Mouse (Mus musculus): ENCODE measurements around the gene Tcf7l1. TPM values are rescaled to one million over a fixed set of nuclear protein-coding genes. Genes with fewer than 3 reads are reported as not detected.

Gene Tcf7l1
- total and polyA plus RNA-seq, 2 experiments from 2014 or later = 4.0 to 9.1 TPM

DNA sequence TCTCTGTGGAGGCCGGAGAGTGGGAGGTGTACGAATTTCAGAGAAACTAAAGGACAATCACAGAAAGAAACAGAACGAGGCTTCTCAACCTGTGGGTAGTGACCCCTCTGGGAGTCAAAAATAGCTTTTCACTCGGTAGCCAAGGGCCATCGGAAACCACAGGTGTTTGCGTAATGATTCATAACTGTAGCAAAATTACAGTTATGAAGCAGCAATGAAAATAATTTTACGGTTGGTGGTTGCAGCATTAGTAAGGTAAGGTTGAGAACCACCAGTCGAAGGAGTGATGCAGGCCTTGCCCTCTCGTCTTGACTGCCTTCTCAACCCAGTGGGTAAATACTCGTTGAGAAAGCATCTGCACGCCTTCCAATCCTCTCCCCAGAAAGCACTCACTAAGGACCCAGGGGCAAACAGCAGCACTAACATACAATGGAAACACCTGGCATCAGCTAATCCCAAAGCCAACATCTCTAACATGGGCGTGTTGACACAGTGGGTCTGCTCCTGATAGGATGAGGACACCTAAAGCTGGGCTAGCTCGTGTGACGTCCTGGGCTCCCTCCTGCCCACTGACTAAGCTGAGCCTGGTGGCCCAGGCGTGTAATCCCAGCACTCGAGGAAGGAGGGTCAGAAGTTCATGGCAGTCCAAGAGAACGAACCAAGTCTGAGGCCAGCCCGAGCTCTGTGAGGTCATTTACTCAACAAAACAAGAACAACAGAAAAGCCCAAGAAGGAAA lies 147.7 kb downstream of the Tcf7l1 start:
- TF ChIP-seq CTCF (IDR thresholded peaks at IDR 0.05; ENCODE audit: low read depth) = no peak
- no peaks in the 10 kb centered on the region for H3K4me1 ChIP-seq (ENCODE audit: insufficient read depth, low read length)
- no peak for ATAC-seq
- WGBS = 87% methylated on average over 18 of the region's 18 CpGs
- H3K9ac ChIP-seq (replicated peaks; ENCODE audit: low read length) = no peak overlapping the region
- H3K27me3 ChIP-seq (ENCODE audit: insufficient read depth, low read length) = no peaks in the 10 kb centered on the region
- H3K4me2 ChIP-seq (ENCODE audit: low read depth, low read length) = no peak overlapping the region
- H3K36me3 ChIP-seq (ENCODE audit: insufficient read depth, low read length) = no peaks in the 10 kb centered on the region
- no peak overlapping the region for H3K27ac ChIP-seq
- DNase-seq (ENCODE audit: low spot score) = no peak
- H3K9me3 ChIP-seq (ENCODE audit: low read length) = no peaks in the 10 kb centered on the region
- H3K4me3 ChIP-seq (ENCODE audit: low read length) = no peak overlapping the region

- Histone ChIP-seq H3K4me2 (ENCODE audit: low read depth, low read length) (no peak overlapping the region), H3K27me3 (ENCODE audit: insufficient read depth, low read length) (no peaks in the 10 kb centered on the region), H3K27ac (no peak overlapping the region), H3K9ac (replicated peaks; ENCODE audit: low read length) (no peak overlapping the region), H3K9me3 (ENCODE audit: low read length) (no peaks in the 10 kb centered on the region), H3K4me1 (ENCODE audit: insufficient read depth, low read length) (no peaks in the 10 kb centered on the region), H3K36me3 (ENCODE audit: insufficient read depth, low read length) (no peaks in the 10 kb centered on the region), H3K4me3 (ENCODE audit: low read length) (no peak overlapping the region)
- peak; percentile 57 for TF ChIP-seq CTCF (IDR thresholded peaks at IDR 0.05; ENCODE audit: low read depth)
- 89% methylated on average over 3 of the region's 3 CpGs for WGBS
- DNase-seq (ENCODE audit: low spot score) (peak; percentile 26), ATAC-seq (0 out of 2 replicates have a peak, but pooled peaks have one; percentile 34)
Measured at GRCm38 (mm10) chr6:72636940-72637339, 152.1 kb downstream of the Tcf7l1 start.

- H3K36me3 ChIP-seq (ENCODE audit: insufficient read depth, low read length) = no peaks in the 10 kb centered on the region
- TF ChIP-seq CTCF (IDR thresholded peaks at IDR 0.05; ENCODE audit: low read depth) = peak; percentile 77
- no peak overlapping the region for H3K4me2 ChIP-seq (ENCODE audit: low read depth, low read length)
- no peaks in the 10 kb centered on the region for H3K9me3 ChIP-seq (ENCODE audit: low read length)
- H3K9ac ChIP-seq (replicated peaks; ENCODE audit: low read length) = no peak overlapping the region
- H3K27me3 ChIP-seq (ENCODE audit: insufficient read depth, low read length) = no peaks in the 10 kb centered on the region
- H3K4me3 ChIP-seq (ENCODE audit: low read length) = no peak overlapping the region
- no peak overlapping the region for H3K27ac ChIP-seq
- DNase-seq (ENCODE audit: low spot score) (peak; percentile 78), ATAC-seq (peak; percentile 75)
- WGBS = 51% methylated on average over 12 of the region's 12 CpGs
- no peaks in the 10 kb centered on the region for H3K4me1 ChIP-seq (ENCODE audit: insufficient read depth, low read length)
Measured at GRCm38 (mm10) chr6:72635760-72636431, 153.2 kb downstream of the Tcf7l1 start.

GRCm38 (mm10) chr6:72634311-72634710 lies 154.7 kb downstream of the Tcf7l1 start:
- Histone ChIP-seq H3K27me3 (ENCODE audit: insufficient read depth, low read length) (no peaks in the 10 kb centered on the region), H3K4me3 (ENCODE audit: low read length) (no peak overlapping the region), H3K9ac (replicated peaks; ENCODE audit: low read length) (no peak overlapping the region), H3K4me1 (ENCODE audit: insufficient read depth, low read length) (no peaks in the 10 kb centered on the region), H3K27ac (no peak overlapping the region), H3K4me2 (ENCODE audit: low read depth, low read length) (no peak overlapping the region), H3K36me3 (ENCODE audit: insufficient read depth, low read length) (no peaks in the 10 kb centered on the region), H3K9me3 (ENCODE audit: low read length) (no peaks in the 10 kb centered on the region)
- WGBS = 83% methylated on average over 10 of the region's 10 CpGs
- ATAC-seq = no peak
- TF ChIP-seq CTCF (IDR thresholded peaks at IDR 0.05; ENCODE audit: low read depth) = no peak
- DNase-seq (ENCODE audit: low spot score) = no peak

GRCm38 (mm10) chr6:72631700-72632099 lies 157.4 kb downstream of the Tcf7l1 start:
- peak overlapping the region; percentile 56 for H3K27ac ChIP-seq
- peak; percentile 60 for ATAC-seq
- H3K9me3 ChIP-seq (ENCODE audit: low read length) = no peaks in the 10 kb centered on the region
- no peak for TF ChIP-seq CTCF (IDR thresholded peaks at IDR 0.05; ENCODE audit: low read depth)
- H3K4me3 ChIP-seq (ENCODE audit: low read length) = no peak overlapping the region
- H3K9ac ChIP-seq (replicated peaks; ENCODE audit: low read length) = no peak overlapping the region
- no peaks in the 10 kb centered on the region for H3K27me3 ChIP-seq (ENCODE audit: insufficient read depth, low read length)
- peak; percentile 27 for DNase-seq (ENCODE audit: low spot score)
- WGBS = 56% methylated on average over 6 of the region's 6 CpGs
- H3K36me3 ChIP-seq (ENCODE audit: insufficient read depth, low read length) = no peaks in the 10 kb centered on the region
- H3K4me1 ChIP-seq (ENCODE audit: insufficient read depth, low read length) = no peaks in the 10 kb centered on the region
- H3K4me2 ChIP-seq (ENCODE audit: low read depth, low read length) = no peak overlapping the region

DNA sequence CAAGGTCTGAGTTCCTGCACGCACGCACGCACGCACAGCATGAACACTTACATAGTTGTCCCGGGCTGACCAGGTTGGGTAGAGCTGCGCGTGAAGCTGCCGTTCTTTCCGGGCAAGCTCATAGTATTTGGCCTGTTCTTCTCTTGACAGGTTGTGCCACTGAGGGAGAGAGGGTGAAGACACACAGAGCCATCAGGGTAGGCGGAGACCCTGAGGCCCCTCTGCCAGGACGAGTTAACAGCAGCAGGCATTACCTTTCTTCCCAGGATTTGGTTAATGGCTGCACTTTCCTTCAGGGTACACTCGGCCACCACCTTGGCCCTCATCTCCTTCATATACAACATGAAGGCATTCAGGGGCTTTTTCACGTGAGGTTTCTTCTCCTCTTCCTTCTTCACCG lies 158.1 kb downstream of the Tcf7l1 start:
- H3K27ac ChIP-seq = no peak overlapping the region
- H3K36me3 ChIP-seq (ENCODE audit: insufficient read depth, low read length) = no peaks in the 10 kb centered on the region
- H3K4me1 ChIP-seq (ENCODE audit: insufficient read depth, low read length) = no peaks in the 10 kb centered on the region
- H3K9ac ChIP-seq (replicated peaks; ENCODE audit: low read length) = no peak overlapping the region
- no peaks in the 10 kb centered on the region for H3K9me3 ChIP-seq (ENCODE audit: low read length)
- no peak for TF ChIP-seq CTCF (IDR thresholded peaks at IDR 0.05; ENCODE audit: low read depth)
- 86% methylated on average over 14 of the region's 14 CpGs for WGBS
- no peak overlapping the region for H3K4me3 ChIP-seq (ENCODE audit: low read length)
- ATAC-seq (no peak), DNase-seq (ENCODE audit: low spot score) (no peak)
- H3K4me2 ChIP-seq (ENCODE audit: low read depth, low read length) = no peak overlapping the region
- no peaks in the 10 kb centered on the region for H3K27me3 ChIP-seq (ENCODE audit: insufficient read depth, low read length)

- ATAC-seq (no peak), DNase-seq (ENCODE audit: low spot score) (no peak)
- no peak for TF ChIP-seq CTCF (IDR thresholded peaks at IDR 0.05; ENCODE audit: low read depth)
- no peaks in the 10 kb centered on the region for H3K4me1 ChIP-seq (ENCODE audit: insufficient read depth, low read length)
- H3K9me3 ChIP-seq (ENCODE audit: low read length) = no peaks in the 10 kb centered on the region
- no peak overlapping the region for H3K4me3 ChIP-seq (ENCODE audit: low read length)
- H3K36me3 ChIP-seq (ENCODE audit: insufficient read depth, low read length) = no peaks in the 10 kb centered on the region
- no peak overlapping the region for H3K9ac ChIP-seq (replicated peaks; ENCODE audit: low read length)
- no peaks in the 10 kb centered on the region for H3K27me3 ChIP-seq (ENCODE audit: insufficient read depth, low read length)
- no peak overlapping the region for H3K27ac ChIP-seq
- no peak overlapping the region for H3K4me2 ChIP-seq (ENCODE audit: low read depth, low read length)
- 92% methylated on average over 2 of the region's 2 CpGs for WGBS
Measured at GRCm38 (mm10) chr6:72630370-72630769, 158.7 kb downstream of the Tcf7l1 start.
